Mouse (Mus musculus) ES-E14 (cell line): Measurements from ENCODE around the gene Zcchc17.

ENCODE experiments used
- CHD2 ChIP-seq: IDR thresholded peaks from 2 replicates; pipeline ENCODE4 v1.6.1; 2014; ENCODE audit warnings: mild to moderate bottlenecking, low read depth, low read length, inconsistent platforms
- HCFC1 ChIP-seq: IDR thresholded peaks from 2 replicates; pipeline ENCODE4 v1.6.1; 2012; ENCODE audit warnings: low read length, inconsistent platforms, borderline replicate concordance; ENCODE audit not compliant: insufficient read depth
- ZC3H11A ChIP-seq: IDR thresholded peaks from 2 replicates; pipeline ENCODE4 v1.6.1; 2012; ENCODE audit warnings: low read depth, mild to moderate bottlenecking, inconsistent platforms, low read length, borderline replicate concordance
- ZNF384 ChIP-seq: IDR thresholded peaks from 2 replicates; pipeline ENCODE4 v1.6.1; 2012; ENCODE audit warnings: low read depth, low read length, inconsistent platforms

- TF ChIP-seq HCFC1 (no peak), ZNF384 (no peak), CHD2 (no peak), ZC3H11A (no peak)
Measured at GRCm38 (mm10) chr4:130299629-130300018, 60.1 kb downstream of the Zcchc17 start.
